Mouse (Mus musculus) lung, embryonic 14.5 days (tissue): ENCODE measurements around the gene Lef1. TPM values are rescaled to one million over a fixed set of nuclear protein-coding genes. Genes with fewer than 3 reads are reported as not detected.

Experiments
- ATAC-seq: fragments of 200-750 bp; cut with Nextera tagmentation; 2 replicates; pipeline ENCODE4 v1.8.0; 2017; ENCODE audit warnings: mild to moderate bottlenecking, moderate TSS enrichment, moderate library complexity; ENCODE audit not compliant: insufficient read depth
- DNase-seq: peaks from one replicate; pipeline ENCODE4 v3.0.0-alpha.2; 2015
- H3K27ac ChIP-seq: fragments of 300-500 bp; sonication (generic); 2 replicates; pipeline ENCODE4 v1.5.1; 2014; ENCODE audit warnings: low read depth, mild to moderate bottlenecking, moderate library complexity
- H3K27me3 ChIP-seq: fragments of 300-500 bp; sonication (generic); 2 replicates; pipeline ENCODE4 v1.6.1; 2014; ENCODE audit warnings: low read length, control low read depth; ENCODE audit not compliant: insufficient read depth
- H3K36me3 ChIP-seq: fragments of 300-500 bp; sonication (generic); 2 replicates; pipeline ENCODE4 v1.6.1; 2014; ENCODE audit warnings: control low read depth; ENCODE audit not compliant: insufficient read depth
- H3K4me1 ChIP-seq: fragments of 300-500 bp; sonication (generic); 2 replicates; pipeline ENCODE4 v1.6.1; 2014; ENCODE audit warnings: antibody characterized with exemption, control low read depth; ENCODE audit not compliant: insufficient read depth
- H3K4me2 ChIP-seq: fragments of 300-500 bp; sonication (generic); 2 replicates; pipeline ENCODE4 v1.6.1; 2014; ENCODE audit warnings: mild to moderate bottlenecking
- H3K4me3 ChIP-seq: fragments of 300-500 bp; sonication (generic); 2 replicates; pipeline ENCODE4 v1.5.1; 2014; ENCODE audit warnings: low read depth, low read length
- H3K9ac ChIP-seq: fragments of 300-500 bp; sonication (generic); 2 replicates; pipeline ENCODE4 v1.6.1; 2014
- H3K9me3 ChIP-seq: fragments of 300-500 bp; sonication (generic); 2 replicates; pipeline ENCODE4 v1.6.1; 2016; ENCODE audit warnings: low read depth, low read length, control low read depth
- CTCF ChIP-seq: IDR thresholded peaks from 2 replicates; pipeline ENCODE4 v1.5.1; 2016; ENCODE audit warnings: antibody characterized with exemption, low read depth
- WGBS: fragments of 180-500 bp; shearing (Covaris S2); extraction: QIAGEN DNeasy Blood & Tissue Kit; methylation state at CpG from one replicate; pipeline ENCODE4 v1.1.7; 2014; 5-methylcytosine and 5-hydroxymethylcytosine counted together
- polyA plus RNA-seq: library from polyadenylated mRNA; unstranded; fragments of >200 nt; fragmentation: Nextera tagmentation; extraction: Ambion mirVana; gene quantifications from 2 replicates; pipeline ENCODE4 v1.2.1, GENCODE M21; 2014

Lef1 gene
- polyA plus RNA-seq, 1 experiment from 2014 or later = 32.7 TPM

DNA sequence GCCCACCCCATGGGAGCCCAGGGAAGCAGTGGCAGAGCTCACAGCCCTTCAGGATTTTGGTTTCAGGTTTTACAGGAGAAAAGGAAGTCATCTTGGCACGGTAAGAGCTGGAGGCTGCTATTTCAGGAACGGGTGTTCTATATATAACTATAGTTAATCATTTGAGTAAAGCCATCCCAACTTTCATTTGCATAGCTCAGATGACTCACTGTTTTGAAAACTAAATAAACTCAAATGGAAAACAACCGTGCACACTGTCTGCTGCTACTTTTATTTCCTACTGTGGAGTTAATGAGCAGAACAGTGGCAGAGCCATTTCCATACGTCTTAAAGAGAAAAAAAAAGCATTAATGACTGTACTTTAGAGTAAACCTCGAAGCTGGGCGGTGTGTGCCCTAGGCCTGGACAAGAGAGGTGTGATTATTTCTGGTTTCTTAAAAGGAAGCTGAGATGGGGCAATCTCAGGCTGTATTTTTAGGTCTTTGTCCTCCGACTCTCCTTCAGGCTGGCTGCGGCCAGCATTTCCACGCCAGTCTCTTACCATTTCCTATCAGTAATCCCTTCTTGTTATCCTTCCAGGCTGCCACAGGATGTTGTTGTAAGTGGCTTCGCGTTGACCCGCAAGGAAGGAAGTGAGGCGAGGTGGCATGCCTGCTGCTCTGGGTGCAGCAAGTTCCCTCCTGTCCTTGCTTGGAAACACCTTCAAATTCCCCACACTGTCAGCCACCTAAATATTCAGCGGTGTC lies 29.2 kb downstream of the Lef1 start:
- Histone ChIP-seq H3K4me2 (no peak overlapping the region), H3K4me3 (no peak overlapping the region), H3K9me3 (no peaks in the 10 kb centered on the region), H3K9ac (no peak overlapping the region), H3K4me1 (peaks cover 15% of the 10 kb centered on the region), H3K36me3 (no peaks in the 10 kb centered on the region), H3K27me3 (no peaks in the 10 kb centered on the region), H3K27ac (peak overlapping the region; percentile 38)
- TF ChIP-seq CTCF = no peak
- WGBS = 47% methylated on average over 14 of the region's 14 CpGs
- ATAC-seq (no peak), DNase-seq (no peak)

DNA sequence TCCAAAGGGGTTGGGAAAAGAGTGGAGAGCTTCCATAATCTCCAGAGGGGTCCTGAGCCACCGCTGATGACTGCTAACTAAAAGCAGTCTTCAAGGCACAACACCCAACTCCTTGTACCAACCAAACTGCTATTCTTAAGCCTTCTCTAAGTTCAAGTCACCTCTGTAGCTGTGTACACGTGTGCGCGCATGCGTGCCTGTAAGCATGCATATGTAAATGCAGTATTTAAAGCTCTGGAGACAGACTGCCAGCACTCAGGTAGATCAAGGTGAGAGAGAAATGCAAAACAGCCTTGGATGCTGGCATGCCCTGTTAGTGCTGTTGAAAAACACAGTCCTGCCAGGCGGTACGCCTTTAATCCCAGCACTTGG lies 29.8 kb downstream of the Lef1 start:
- TF ChIP-seq CTCF = no peak
- no peak overlapping the region for H3K4me2 ChIP-seq
- H3K27ac ChIP-seq = no peak overlapping the region

DNA sequence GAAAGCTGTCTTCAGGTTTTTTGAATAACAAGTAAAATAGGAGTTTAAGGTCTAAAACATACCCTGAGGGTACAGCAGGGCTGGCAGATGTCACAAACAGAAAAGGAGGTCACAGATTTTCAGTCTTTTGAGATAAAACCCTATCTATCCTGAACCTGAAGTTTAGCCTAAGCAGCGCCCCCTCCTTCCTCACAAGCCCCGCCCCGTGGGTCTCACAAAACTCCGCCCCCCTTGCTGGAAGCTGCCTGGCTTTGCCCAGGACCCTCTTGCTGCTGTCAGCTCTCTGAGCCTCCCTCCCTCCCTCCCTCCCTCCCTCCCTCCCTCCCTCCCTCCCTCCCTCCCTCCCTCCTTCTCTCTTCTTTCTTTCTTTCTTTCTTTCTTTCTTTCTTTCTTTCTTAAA lies 31.3 kb downstream of the Lef1 start:
- ATAC-seq (no peak), DNase-seq (peak; percentile 45)
- Histone ChIP-seq H3K9me3 (no peaks in the 10 kb centered on the region), H3K4me3 (no peak overlapping the region), H3K4me2 (no peak overlapping the region), H3K4me1 (peaks cover 15% of the 10 kb centered on the region), H3K36me3 (no peaks in the 10 kb centered on the region), H3K9ac (no peak overlapping the region), H3K27ac (no peak overlapping the region), H3K27me3 (no peaks in the 10 kb centered on the region)
- 29% methylated on average over 4 of the region's 4 CpGs for WGBS
- TF ChIP-seq CTCF = no peak

More for the DNA sequence above, 29.8 kb downstream of the Lef1 start:
- Histone ChIP-seq H3K36me3 (no peaks in the 10 kb centered on the region), H3K9ac (no peak overlapping the region), H3K4me1 (peaks cover 15% of the 10 kb centered on the region), H3K4me3 (no peak overlapping the region), H3K27me3 (no peaks in the 10 kb centered on the region), H3K9me3 (no peaks in the 10 kb centered on the region)
- 87% methylated on average over 7 of the region's 7 CpGs for WGBS
- DNase-seq (no peak), ATAC-seq (no peak)

DNA sequence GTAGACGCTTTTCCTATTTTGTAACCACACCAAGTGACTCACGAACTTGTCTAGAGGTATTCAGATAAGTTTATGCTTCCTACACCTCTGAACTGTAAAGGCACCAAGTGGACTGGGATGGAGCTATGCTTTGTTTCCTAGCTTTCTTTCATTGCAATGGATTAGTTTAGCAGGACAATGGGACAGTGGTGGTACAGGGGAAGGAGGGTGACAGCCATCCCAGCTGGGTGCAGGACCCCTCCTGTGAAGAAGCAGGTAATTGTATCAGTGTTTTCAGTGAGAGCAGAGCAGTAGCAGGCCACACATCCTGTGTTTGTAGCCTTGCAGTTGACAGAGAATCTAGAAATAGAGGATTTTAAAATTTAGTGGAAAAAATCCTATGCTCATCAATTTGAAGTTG lies 34.0 kb downstream of the Lef1 start:
- Histone ChIP-seq H3K4me3 (no peak overlapping the region), H3K36me3 (no peaks in the 10 kb centered on the region), H3K9ac (no peak overlapping the region), H3K27ac (no peak overlapping the region), H3K4me1 (peaks cover 6% of the 10 kb centered on the region), H3K4me2 (no peak overlapping the region), H3K27me3 (no peaks in the 10 kb centered on the region), H3K9me3 (no peaks in the 10 kb centered on the region)
- WGBS = 79% methylated on average over 2 of the region's 2 CpGs
- DNase-seq = no peak
- TF ChIP-seq CTCF = no peak
- ATAC-seq = no peak

DNA sequence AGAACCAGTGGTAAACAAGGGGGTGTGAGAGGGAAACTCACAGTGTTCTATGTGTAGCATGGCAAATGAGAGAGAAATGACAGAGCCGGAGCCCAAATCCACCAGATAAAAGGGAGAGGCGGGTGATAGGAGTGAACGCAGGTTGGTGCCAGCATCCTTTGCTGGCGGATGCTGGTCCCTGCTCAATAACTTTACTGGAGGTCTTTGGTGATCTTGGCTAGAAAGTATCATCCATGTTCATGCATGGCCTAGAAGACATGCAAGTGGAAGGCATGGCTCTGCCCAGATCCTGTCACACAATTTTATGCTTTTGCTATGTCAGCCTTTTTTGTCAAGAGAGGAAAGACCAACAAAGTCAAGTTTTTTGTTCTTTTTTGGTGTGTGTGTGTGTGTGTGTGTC lies 42.6 kb downstream of the Lef1 start:
- ATAC-seq (no peak), DNase-seq (no peak)
- H3K4me2 ChIP-seq = no peak overlapping the region
- 91% methylated on average over 4 of the region's 4 CpGs for WGBS
- H3K9me3 ChIP-seq = no peaks in the 10 kb centered on the region
- H3K4me1 ChIP-seq = 0 out of 2 replicates have a peak, but pooled peaks cover 4% of the 10 kb centered on the region
- TF ChIP-seq CTCF = no peak
- H3K4me3 ChIP-seq = no peak overlapping the region
- no peak overlapping the region for H3K27ac ChIP-seq
- H3K9ac ChIP-seq = no peak overlapping the region
- no peaks in the 10 kb centered on the region for H3K27me3 ChIP-seq
- no peaks in the 10 kb centered on the region for H3K36me3 ChIP-seq

DNA sequence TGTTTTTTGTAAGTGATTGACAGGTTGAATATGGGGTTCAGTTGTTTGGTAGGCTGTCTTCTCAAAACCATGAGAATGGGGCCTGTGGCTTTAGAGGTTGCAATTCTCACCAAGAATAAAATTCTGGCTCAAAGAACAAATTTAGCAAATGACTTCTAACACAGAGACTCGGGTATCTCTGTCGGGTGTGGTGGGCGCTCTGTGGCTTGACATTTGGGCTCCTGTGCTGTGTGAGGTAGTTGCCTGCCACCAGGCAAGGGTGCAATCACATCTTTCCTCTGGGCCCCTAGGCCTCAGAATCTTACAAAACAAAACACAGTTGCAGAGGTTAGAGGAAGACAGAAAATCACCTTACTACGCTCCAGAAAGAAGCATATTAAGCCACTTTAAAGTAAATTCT lies 43.6 kb downstream of the Lef1 start:
- ATAC-seq = no peak
- no peak for DNase-seq
- 77% methylated on average over 4 of the region's 4 CpGs for WGBS

DNA sequence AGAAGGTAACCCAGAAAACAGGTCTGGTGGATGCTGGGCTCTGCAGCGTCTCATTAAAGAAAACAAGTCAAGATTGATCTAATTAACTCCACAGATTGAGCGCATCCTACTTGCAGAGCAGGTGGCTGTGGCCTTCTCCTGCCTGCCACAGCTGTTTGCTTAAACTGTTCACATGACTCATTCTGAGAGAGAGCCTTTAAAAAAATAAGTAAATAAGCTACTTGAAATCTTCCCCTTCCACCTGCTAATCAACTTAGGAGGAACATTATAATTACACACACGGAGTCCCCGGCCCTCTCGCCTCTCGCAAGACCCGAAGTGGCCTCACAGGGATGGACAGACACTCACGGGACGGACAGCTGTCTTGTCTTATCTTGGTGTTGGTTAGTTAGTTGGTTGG lies 44.3 kb downstream of the Lef1 start:
- Histone ChIP-seq H3K4me2 (no peak overlapping the region), H3K4me3 (no peak overlapping the region), H3K4me1 (0 out of 2 replicates have a peak, but pooled peaks cover 4% of the 10 kb centered on the region), H3K27ac (no peak overlapping the region), H3K36me3 (no peaks in the 10 kb centered on the region), H3K9me3 (no peaks in the 10 kb centered on the region), H3K27me3 (no peaks in the 10 kb centered on the region), H3K9ac (no peak overlapping the region)
- ATAC-seq = no peak
- TF ChIP-seq CTCF = no peak
- WGBS = 81% methylated on average over 9 of the region's 9 CpGs
- no peak for DNase-seq

More for the DNA sequence above, 43.6 kb downstream of the Lef1 start:
- Histone ChIP-seq H3K9ac (no peak overlapping the region), H3K27ac (no peak overlapping the region), H3K36me3 (no peaks in the 10 kb centered on the region), H3K9me3 (no peaks in the 10 kb centered on the region), H3K4me2 (no peak overlapping the region), H3K4me3 (no peak overlapping the region), H3K4me1 (0 out of 2 replicates have a peak, but pooled peaks cover 4% of the 10 kb centered on the region), H3K27me3 (no peaks in the 10 kb centered on the region)
- TF ChIP-seq CTCF = no peak
